Mouse (Mus musculus) neural tube, embryonic 14.5 days (tissue): Measurements from ENCODE around the gene Tgfbr1. TPM values are rescaled to one million over a fixed set of nuclear protein-coding genes. Genes with fewer than 3 reads are reported as not detected.

Experiments used
- ATAC-seq: fragments of 200-750 bp; cut with Nextera tagmentation; 2 replicates; pipeline ENCODE4 v1.8.0; 2017; ENCODE audit warnings: low read depth, mild to moderate bottlenecking, moderate TSS enrichment, moderate library complexity
- H3K27ac ChIP-seq: fragments of 300-500 bp; sonication (generic); 2 replicates; pipeline ENCODE4 v1.5.1; 2014; ENCODE audit warnings: low read depth, mild to moderate bottlenecking, control low read depth, low read length, moderate library complexity, mixed read lengths
- H3K27me3 ChIP-seq: fragments of 300-500 bp; sonication (generic); 2 replicates; pipeline ENCODE4 v1.6.1; 2014; ENCODE audit warnings: low read length; ENCODE audit not compliant: control insufficient read depth, insufficient read depth
- H3K36me3 ChIP-seq: fragments of 300-500 bp; sonication (generic); 2 replicates; pipeline ENCODE4 v1.6.1; 2014; ENCODE audit warnings: low read length, mixed read lengths; ENCODE audit not compliant: control insufficient read depth, insufficient read depth
- H3K4me1 ChIP-seq: fragments of 300-500 bp; sonication (generic); 2 replicates; pipeline ENCODE4 v1.6.1; 2014; ENCODE audit warnings: low read length; ENCODE audit not compliant: control insufficient read depth, insufficient read depth
- H3K4me2 ChIP-seq: fragments of 300-500 bp; sonication (generic); 2 replicates; pipeline ENCODE4 v1.6.1; 2014; ENCODE audit warnings: mild to moderate bottlenecking, low read depth, low read length, control low read depth
- H3K4me3 ChIP-seq: fragments of 300-500 bp; sonication (generic); 2 replicates; pipeline ENCODE4 v1.5.1; 2014; ENCODE audit warnings: low read depth, low read length, control low read depth, mixed read lengths
- H3K9ac ChIP-seq: fragments of 300-500 bp; sonication (generic); replicated peaks from 2 replicates; pipeline ENCODE4 v1.6.1; 2014; ENCODE audit warnings: low read depth, mild to moderate bottlenecking, control low read depth, low read length, mixed read lengths
- H3K9me3 ChIP-seq: fragments of 300-500 bp; sonication (generic); 2 replicates; pipeline ENCODE4 v1.6.1; 2016; ENCODE audit warnings: low read length; ENCODE audit not compliant: control insufficient read depth
- WGBS: fragments of 180-500 bp; shearing (Covaris S2); extraction: QIAGEN DNeasy Blood & Tissue Kit; methylation state at CpG from one replicate; pipeline ENCODE4 v1.1.7; 2014; 5-methylcytosine and 5-hydroxymethylcytosine counted together
- polyA plus RNA-seq: library from polyadenylated mRNA; unstranded; fragments of >200 nt; fragmentation: Nextera tagmentation; extraction: Ambion mirVana; gene quantifications from 2 replicates; pipeline ENCODE4 v1.2.1, GENCODE M21; 2014

Tgfbr1 gene
- polyA plus RNA-seq, 1 experiment from 2014 or later, result 31.7 TPM

DNA sequence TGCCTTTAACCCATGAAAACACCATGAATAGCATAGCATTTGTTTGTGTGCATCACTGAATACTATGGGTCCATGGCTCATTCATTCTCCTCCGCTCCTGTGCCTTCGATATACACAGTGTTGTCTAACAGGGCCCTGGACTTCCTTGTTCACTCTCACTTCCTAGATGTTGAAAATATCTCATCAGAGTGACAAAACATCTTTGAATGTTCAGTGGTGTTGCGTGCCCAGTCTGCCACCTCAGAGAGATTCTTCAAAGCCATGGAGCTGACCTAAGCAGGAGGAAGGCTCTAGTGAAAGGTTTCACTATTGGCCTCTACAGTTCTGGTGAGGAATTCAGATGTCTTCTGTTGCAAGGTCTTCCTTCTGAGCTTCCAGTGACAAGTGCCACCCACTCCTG is 19.5 kb upstream of the Tgfbr1 start:
- ATAC-seq, result no peak
- H3K9me3 ChIP-seq, result no peaks in the 10 kb centered on the region
- H3K4me3 ChIP-seq, result no peak overlapping the region
- H3K9ac ChIP-seq, result no peak overlapping the region
- H3K36me3 ChIP-seq, result no peaks in the 10 kb centered on the region
- no peaks in the 10 kb centered on the region for H3K27me3 ChIP-seq
- H3K27ac ChIP-seq, result no peak overlapping the region
- no peaks in the 10 kb centered on the region for H3K4me1 ChIP-seq
- no peak overlapping the region for H3K4me2 ChIP-seq
- 96% methylated on average over 3 of the region's 3 CpGs for WGBS

DNA sequence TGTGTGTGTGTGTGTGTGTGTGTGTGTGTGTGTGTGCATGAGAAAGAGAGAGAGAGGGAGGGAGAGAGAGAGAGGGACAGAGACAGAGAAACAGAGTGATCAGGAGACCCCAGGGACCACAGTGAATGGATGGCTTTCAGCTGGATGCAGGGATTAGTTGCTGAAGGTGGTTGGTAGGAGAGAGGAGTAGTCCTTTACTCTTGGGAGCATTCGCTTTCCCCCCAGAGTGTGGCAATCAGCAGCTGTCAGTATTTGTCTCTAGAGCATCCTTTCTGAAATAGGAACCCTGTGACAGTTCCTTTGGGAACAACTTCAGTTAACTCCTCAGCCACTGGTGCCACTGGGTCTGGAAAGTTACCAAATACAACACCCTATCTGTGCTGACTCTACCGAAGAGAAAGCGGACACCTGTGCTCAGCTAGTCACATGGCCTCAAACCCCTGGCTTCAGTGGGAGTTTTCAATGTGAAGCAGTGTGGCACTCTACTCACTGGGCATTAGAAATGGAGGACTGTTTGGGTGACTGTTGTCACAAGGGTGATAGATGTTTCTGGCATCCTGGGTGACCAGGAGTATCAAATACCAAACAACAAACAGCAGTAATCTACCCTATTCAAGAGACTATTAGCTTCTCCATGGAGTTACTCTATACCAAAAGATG is 16.0 kb upstream of the Tgfbr1 start:
- Histone ChIP-seq H3K4me2 (no peak overlapping the region), H3K4me1 (0 out of 2 replicates have a peak, but pooled peaks cover 3% of the 10 kb centered on the region), H3K9ac (no peak overlapping the region), H3K27ac (no peak overlapping the region), H3K27me3 (no peaks in the 10 kb centered on the region), H3K4me3 (no peak overlapping the region), H3K9me3 (no peaks in the 10 kb centered on the region), H3K36me3 (no peaks in the 10 kb centered on the region)
- ATAC-seq, result no peak
- WGBS, result 87% methylated on average over 3 of the region's 3 CpGs

- Histone ChIP-seq H3K36me3 (no peaks in the 10 kb centered on the region), H3K27me3 (no peaks in the 10 kb centered on the region), H3K4me1 (0 out of 2 replicates have a peak, but pooled peaks cover 3% of the 10 kb centered on the region), H3K9me3 (no peaks in the 10 kb centered on the region), H3K4me3 (no peak overlapping the region), H3K27ac (no peak overlapping the region), H3K4me2 (no peak overlapping the region), H3K9ac (no peak overlapping the region)
- no peak for ATAC-seq
- 32% methylated on average over 8 of the region's 8 CpGs for WGBS
Measured at GRCm38 (mm10) chr4:47342632-47343031, 10.4 kb upstream of the Tgfbr1 start.

GRCm38 (mm10) chr4:47347022-47347421 is 6.0 kb upstream of the Tgfbr1 start:
- Histone ChIP-seq H3K4me1 (no peaks in the 10 kb centered on the region), H3K4me3 (no peak overlapping the region), H3K36me3 (no peaks in the 10 kb centered on the region), H3K9ac (no peak overlapping the region), H3K9me3 (no peaks in the 10 kb centered on the region), H3K4me2 (no peak overlapping the region), H3K27me3 (no peaks in the 10 kb centered on the region), H3K27ac (no peak overlapping the region)
- no peak for ATAC-seq
- WGBS, result 56% methylated on average over 4 of the region's 4 CpGs

- no peak for ATAC-seq
- H3K9me3 ChIP-seq, result no peaks in the 10 kb centered on the region
- H3K27me3 ChIP-seq, result no peaks in the 10 kb centered on the region
- H3K4me3 ChIP-seq, result no peak overlapping the region
- H3K27ac ChIP-seq, result no peak overlapping the region
- no peak overlapping the region for H3K9ac ChIP-seq
- WGBS, result 37% methylated on average over 6 of the region's 6 CpGs
- peaks cover 4% of the 10 kb centered on the region; the same call in 1 of the 2 replicates for H3K4me1 ChIP-seq
- no peak overlapping the region for H3K4me2 ChIP-seq
- H3K36me3 ChIP-seq, result no peaks in the 10 kb centered on the region
Measured at GRCm38 (mm10) chr4:47349759-47350158, 3.3 kb upstream of the Tgfbr1 start.

GRCm38 (mm10) chr4:47351386-47352049 is 1.5 kb upstream of the Tgfbr1 start:
- ATAC-seq, result no peak
- WGBS, result 19% methylated on average over 9 of the region's 9 CpGs
- Histone ChIP-seq H3K27me3 (no peaks in the 10 kb centered on the region), H3K4me1 (peaks cover 14% of the 10 kb centered on the region; the same call in 1 of the 2 replicates), H3K36me3 (no peaks in the 10 kb centered on the region), H3K27ac (no peak overlapping the region), H3K9ac (no peak overlapping the region), H3K4me2 (peak overlapping the region; percentile 95; the same call in 1 of the 2 replicates), H3K9me3 (no peaks in the 10 kb centered on the region), H3K4me3 (peak overlapping the region; percentile 94; the same call in 1 of the 2 replicates)

DNA sequence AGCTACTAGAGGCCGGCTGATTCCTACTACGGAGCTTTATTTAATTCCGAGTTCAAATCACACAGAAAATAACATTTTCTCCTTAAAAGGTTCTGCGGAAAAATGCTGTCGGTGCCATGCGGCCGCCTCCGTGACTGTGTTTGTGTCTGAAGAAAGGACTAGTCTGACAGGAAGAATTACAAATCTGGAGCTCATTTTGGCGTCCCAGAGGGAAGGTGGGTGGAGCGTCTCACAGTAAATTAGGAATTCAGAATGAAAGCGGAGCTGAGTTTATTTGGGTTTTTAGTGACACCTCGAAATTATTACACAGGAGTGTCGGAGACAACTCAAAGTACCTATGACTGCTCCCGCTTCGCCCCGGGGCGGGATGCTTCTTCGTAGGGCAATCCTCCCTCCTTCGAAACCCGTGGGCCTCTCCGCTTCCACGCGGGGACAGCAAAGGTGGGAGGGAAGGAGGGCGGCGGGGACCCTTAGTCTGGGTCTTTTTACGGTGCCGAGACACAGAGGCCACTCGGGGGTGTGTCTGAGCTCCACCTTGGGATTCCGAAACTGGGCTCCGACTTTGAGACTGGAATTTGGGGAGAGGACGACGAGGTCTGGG is 861 bp upstream of the Tgfbr1 start:
- H3K4me1 ChIP-seq, result peaks cover 14% of the 10 kb centered on the region; the same call in 1 of the 2 replicates
- ATAC-seq, result peak; percentile 5
- H3K9me3 ChIP-seq, result no peaks in the 10 kb centered on the region
- under 1% methylated on average over 32 of the region's 32 CpGs for WGBS
- no peaks in the 10 kb centered on the region for H3K36me3 ChIP-seq
- H3K4me3 ChIP-seq, result peak overlapping the region; percentile 94
- 0 out of 2 replicates have a peak overlapping the region, but pooled peaks have one; percentile 28 for H3K27ac ChIP-seq
- peak overlapping the region; percentile 95 for H3K4me2 ChIP-seq
- H3K9ac ChIP-seq, result peak overlapping the region; percentile 42
- H3K27me3 ChIP-seq, result no peaks in the 10 kb centered on the region

GRCm38 (mm10) chr4:47353416-47354111 is 542 bp downstream of the Tgfbr1 start:
- 1% methylated on average over 55 of the region's 73 CpGs for WGBS
- Histone ChIP-seq H3K4me2 (peak overlapping the region; percentile 95), H3K4me3 (peak overlapping the region; percentile 94), H3K9ac (peak overlapping the region; percentile 94), H3K9me3 (no peaks in the 10 kb centered on the region), H3K36me3 (no peaks in the 10 kb centered on the region), H3K27ac (peak overlapping the region; percentile 88), H3K4me1 (peaks cover 14% of the 10 kb centered on the region; the same call in 1 of the 2 replicates), H3K27me3 (no peaks in the 10 kb centered on the region)
- ATAC-seq, result peak; percentile 70
